Mouse (Mus musculus) heart, adult 2 months (tissue): ENCODE measurements around the gene 1110032A03Rik. TPM values are rescaled to one million over a fixed set of nuclear protein-coding genes. Genes with fewer than 3 reads are reported as not detected.

Experiments used
- DNase-seq, 2 experiments: peaks; one replicate each; pipeline ENCODE4 v3.0.0; 2021
- H3K27ac ChIP-seq: fragments of 200-600 bp; 2 replicates; pipeline ENCODE4 v1.8.1; 2022
- H3K27me3 ChIP-seq: fragments of 200-500 bp; 2 replicates; pipeline ENCODE4 v1.6.1; 2012; ENCODE audit warnings: mild to moderate bottlenecking, low read length, inconsistent platforms, mixed read lengths; ENCODE audit not compliant: control insufficient read depth, insufficient read depth
- H3K36me3 ChIP-seq: fragments of 200-500 bp; 2 replicates; pipeline ENCODE4 v1.6.1; 2012; ENCODE audit warnings: low read length, inconsistent platforms; ENCODE audit not compliant: control insufficient read depth, insufficient read depth
- H3K4me1 ChIP-seq: fragments of 200-500 bp; 2 replicates; pipeline ENCODE4 v1.6.1; 2011; ENCODE audit warnings: low read length; ENCODE audit not compliant: control insufficient read depth, insufficient read depth
- H3K4me3 ChIP-seq: fragments of 200-600 bp; 2 replicates; pipeline ENCODE4 v1.8.1; 2022
- H3K79me2 ChIP-seq: fragments of 200-500 bp; replicated peaks from 2 replicates; pipeline ENCODE4 v1.6.1; 2012; ENCODE audit warnings: mild to moderate bottlenecking, inconsistent platforms, low read length, moderate library complexity, mixed read lengths; ENCODE audit not compliant: control insufficient read depth, insufficient read depth
- H3K9ac ChIP-seq: fragments of 200-500 bp; 2 replicates; pipeline ENCODE4 v1.6.1; 2012; ENCODE audit warnings: low read depth, mild to moderate bottlenecking, control low read depth, inconsistent platforms, low read length, mixed read lengths
- CTCF ChIP-seq: fragments of 200-600 bp; IDR thresholded peaks from 2 replicates; pipeline ENCODE4 v1.8.1; 2022; ENCODE audit warnings: antibody characterized with exemption, mild to moderate bottlenecking, moderate library complexity
- EP300 ChIP-seq: fragments of 200-500 bp; IDR thresholded peaks from 2 replicates; pipeline ENCODE4 v1.6.1; 2011; ENCODE audit warnings: low read depth, low read length, control low read depth; ENCODE audit not compliant: insufficient read depth
- POLR2A ChIP-seq: fragments of 200-500 bp; IDR thresholded peaks from 2 replicates; pipeline ENCODE4 v1.6.1; 2011; ENCODE audit warnings: mild to moderate bottlenecking, low read depth, low read length, control low read depth; ENCODE audit not compliant: insufficient read depth
- WGBS: fragments of 180-500 bp; shearing (Covaris S2); methylation state at CpG from one replicate; pipeline ENCODE4 v1.1.7; 2018; 5-methylcytosine and 5-hydroxymethylcytosine counted together
- intact Hi-C: fragments of 180-260 bp; cut with DNase I; formaldehyde crosslinking; loops from one replicate; pipeline ENCODE4 v1.15.1; 2025
- polyA plus RNA-seq: library from polyadenylated mRNA; depleted of rRNA; stranded (reverse); fragments of >200 nt; gene quantifications from 2 replicates; pipeline ENCODE4 v1.2.3, GENCODE M21; 2012
- total RNA-seq, 2 experiments: library from RNA; stranded (reverse); gene quantifications; 2 replicates each; pipeline ENCODE4 v1.2.3; 2021

Gene 1110032A03Rik
- total and polyA plus RNA-seq, 3 experiments: 11.8 to 34.5 (median 12.1) TPM

GRCm38 (mm10) chr9:50816512-50816911, 41.2 kb upstream of the 1110032A03Rik start:
- intact Hi-C loops: no loop called here
- H3K9ac ChIP-seq: no peak overlapping the region
- no peaks in the 10 kb centered on the region for H3K36me3 ChIP-seq
- no peaks in the 10 kb centered on the region for H3K4me1 ChIP-seq
- no peaks in the 10 kb centered on the region for H3K27me3 ChIP-seq
- no peak overlapping the region for H3K4me3 ChIP-seq
- H3K79me2 ChIP-seq: no peaks in the 10 kb centered on the region
- no peak for DNase-seq
- TF ChIP-seq CTCF (no peak), EP300 (no peak), POLR2A (no peak)
- no peak overlapping the region for H3K27ac ChIP-seq
- WGBS: 92% methylated on average over 1 of the region's 1 CpGs

- 93% methylated on average over 4 of the region's 4 CpGs for WGBS
These were observed 40.3 kb upstream of the 1110032A03Rik start for GRCm38 (mm10) chr9:50815666-50816065.

DNA sequence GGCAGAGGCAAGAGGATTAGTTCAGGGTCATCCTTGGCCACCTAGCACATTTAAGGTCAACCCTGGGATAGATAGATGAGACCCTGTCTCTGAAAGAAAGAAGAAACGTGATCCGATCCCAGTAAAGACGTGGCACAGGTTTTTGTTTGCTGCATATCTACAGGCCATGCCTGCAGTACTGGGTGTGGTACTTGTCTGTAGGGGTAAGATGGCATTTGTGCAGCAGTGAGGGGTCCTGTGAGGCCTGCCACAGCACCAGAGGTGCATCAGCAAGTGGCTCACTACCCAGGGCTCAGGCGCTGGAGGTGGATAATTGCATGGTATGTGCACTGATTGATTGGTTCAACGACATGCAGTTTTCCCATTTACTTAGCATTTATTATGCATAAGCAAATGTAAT, 38.5 kb upstream of the 1110032A03Rik start:
- H3K9ac ChIP-seq: no peak overlapping the region
- no peak overlapping the region for H3K4me3 ChIP-seq
- TF ChIP-seq EP300: no peak
- TF ChIP-seq CTCF: no peak
- no peak for TF ChIP-seq POLR2A
- intact Hi-C loops: no loop called here
- WGBS: 94% methylated on average over 5 of the region's 5 CpGs
- no peaks in the 10 kb centered on the region for H3K36me3 ChIP-seq
- no peak overlapping the region for H3K27ac ChIP-seq
- no peaks in the 10 kb centered on the region for H3K27me3 ChIP-seq
- DNase-seq: no peak
- H3K4me1 ChIP-seq: no peaks in the 10 kb centered on the region
- no peaks in the 10 kb centered on the region for H3K79me2 ChIP-seq

More at GRCm38 (mm10) chr9:50815666-50816065, 40.3 kb upstream of the 1110032A03Rik start:
- Histone ChIP-seq H3K4me1 (no peaks in the 10 kb centered on the region), H3K79me2 (no peaks in the 10 kb centered on the region), H3K27me3 (no peaks in the 10 kb centered on the region), H3K36me3 (no peaks in the 10 kb centered on the region), H3K27ac (no peak overlapping the region), H3K9ac (no peak overlapping the region), H3K4me3 (no peak overlapping the region)
- no peak for DNase-seq
- intact Hi-C loops: no loop called here
- TF ChIP-seq CTCF (no peak), EP300 (no peak), POLR2A (no peak)

GRCm38 (mm10) chr9:50811746-50812145, 36.4 kb upstream of the 1110032A03Rik start:
- Histone ChIP-seq H3K79me2 (no peaks in the 10 kb centered on the region), H3K9ac (no peak overlapping the region), H3K27ac (no peak overlapping the region), H3K36me3 (no peaks in the 10 kb centered on the region), H3K27me3 (no peaks in the 10 kb centered on the region), H3K4me1 (no peaks in the 10 kb centered on the region), H3K4me3 (no peak overlapping the region)
- 79% methylated on average over 2 of the region's 2 CpGs for WGBS
- intact Hi-C loops: no loop called here
- no peak for DNase-seq
- TF ChIP-seq CTCF: no peak
- no peak for TF ChIP-seq EP300
- no peak for TF ChIP-seq POLR2A

DNA sequence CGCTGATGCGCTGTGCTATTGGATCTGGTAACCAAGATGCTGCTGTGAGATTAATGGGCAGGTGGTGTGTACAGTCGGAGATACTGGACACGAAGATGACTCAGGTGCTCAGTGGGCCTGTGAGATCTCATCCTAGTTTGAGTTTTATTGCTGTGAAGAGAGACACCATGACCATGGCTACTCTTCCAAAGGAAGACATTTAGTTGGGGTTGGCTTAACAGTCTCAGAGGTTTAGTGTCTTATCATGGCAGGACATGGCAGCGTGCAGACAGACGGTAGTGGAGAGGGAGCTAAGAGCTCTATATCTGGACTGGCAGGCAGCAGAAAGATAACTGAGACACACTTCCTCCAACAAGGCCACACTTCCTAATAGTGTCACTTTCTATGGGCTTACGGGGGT, 35.9 kb upstream of the 1110032A03Rik start:
- no peaks in the 10 kb centered on the region for H3K27me3 ChIP-seq
- no peaks in the 10 kb centered on the region for H3K4me1 ChIP-seq
- no peak for TF ChIP-seq POLR2A
- no peak for TF ChIP-seq EP300
- no peak for TF ChIP-seq CTCF
- H3K9ac ChIP-seq: no peak overlapping the region
- no peak for DNase-seq
- WGBS: 73% methylated on average over 7 of the region's 7 CpGs
- no peaks in the 10 kb centered on the region for H3K36me3 ChIP-seq
- H3K4me3 ChIP-seq: no peak overlapping the region
- H3K79me2 ChIP-seq: no peaks in the 10 kb centered on the region
- no peak overlapping the region for H3K27ac ChIP-seq
- intact Hi-C loops: no loop called here

DNA sequence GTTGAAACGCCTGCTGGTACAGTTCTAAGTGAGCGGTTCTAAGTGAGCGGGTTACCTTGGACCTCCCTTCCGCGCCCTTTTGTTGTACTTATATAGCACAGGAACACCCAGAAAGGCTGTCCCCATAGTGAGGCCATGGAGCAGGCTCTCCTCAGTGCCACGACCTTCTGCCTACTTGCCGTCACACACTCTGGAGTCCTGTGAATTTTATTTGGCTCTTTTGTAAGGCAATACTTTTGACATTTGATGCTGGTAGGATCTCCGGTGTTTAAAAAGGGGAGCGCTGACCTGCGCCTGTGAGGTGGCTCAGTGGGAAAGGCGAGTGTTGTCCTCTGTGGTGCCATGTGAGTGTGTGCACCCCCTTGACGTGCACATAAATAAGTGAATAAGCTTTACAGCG, 33.8 kb upstream of the 1110032A03Rik start:
- TF ChIP-seq POLR2A (no peak), EP300 (no peak), CTCF (no peak)
- Histone ChIP-seq H3K9ac (no peak overlapping the region), H3K4me3 (no peak overlapping the region), H3K27me3 (no peaks in the 10 kb centered on the region), H3K79me2 (no peaks in the 10 kb centered on the region), H3K36me3 (no peaks in the 10 kb centered on the region), H3K27ac (no peak overlapping the region), H3K4me1 (no peaks in the 10 kb centered on the region)
- WGBS: 94% methylated on average over 13 of the region's 13 CpGs
- no peak for DNase-seq
- intact Hi-C loops: no loop called here

- no peaks in the 10 kb centered on the region for H3K79me2 ChIP-seq
- H3K27ac ChIP-seq: no peak overlapping the region
- no peaks in the 10 kb centered on the region for H3K27me3 ChIP-seq
- WGBS: 90% methylated on average over 6 of the region's 6 CpGs
- TF ChIP-seq POLR2A (no peak), EP300 (no peak), CTCF (no peak)
- H3K36me3 ChIP-seq: no peaks in the 10 kb centered on the region
- H3K4me3 ChIP-seq: no peak overlapping the region
- no peaks in the 10 kb centered on the region for H3K4me1 ChIP-seq
- intact Hi-C loops: no loop called here
- no peak overlapping the region for H3K9ac ChIP-seq
- DNase-seq: no peak
These were observed 33.2 kb upstream of the 1110032A03Rik start for GRCm38 (mm10) chr9:50808471-50808870.
